Mouse (Mus musculus): ENCODE results near the gene St5.

Gene St5

GRCm38 (mm10) chr7:109563775-109564362 is 139.5 kb downstream of the St5 start:
- no peak for DNase-seq

DNA sequence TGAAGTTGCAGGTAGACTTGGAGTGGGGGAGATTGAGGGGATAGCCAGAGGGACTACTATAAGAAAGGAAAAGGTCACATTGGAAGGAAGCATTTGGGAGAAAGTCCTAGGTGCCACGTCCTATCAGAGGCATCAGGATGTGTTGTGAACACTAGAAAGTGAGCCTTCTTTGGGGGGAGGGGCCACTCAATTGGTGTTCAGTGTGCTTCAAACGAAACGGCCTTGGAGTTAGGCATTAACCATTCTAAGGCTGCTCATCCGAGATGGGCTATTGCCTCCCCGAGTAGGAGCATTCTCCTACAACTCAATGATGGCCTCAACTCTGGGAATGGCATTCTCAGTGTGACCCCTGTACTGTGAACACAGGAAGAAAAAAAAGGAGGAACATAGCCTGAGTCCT is 140.7 kb downstream of the St5 start:
- peak; percentile 31 to 46 for DNase-seq

GRCm38 (mm10) chr7:109562154-109562599 is 141.2 kb downstream of the St5 start:
- DNase-seq = no peak

- DNase-seq = peak; percentile 29 to 60
Observed at GRCm38 (mm10) chr7:109561466-109562153, 141.8 kb downstream of the St5 start.

DNA sequence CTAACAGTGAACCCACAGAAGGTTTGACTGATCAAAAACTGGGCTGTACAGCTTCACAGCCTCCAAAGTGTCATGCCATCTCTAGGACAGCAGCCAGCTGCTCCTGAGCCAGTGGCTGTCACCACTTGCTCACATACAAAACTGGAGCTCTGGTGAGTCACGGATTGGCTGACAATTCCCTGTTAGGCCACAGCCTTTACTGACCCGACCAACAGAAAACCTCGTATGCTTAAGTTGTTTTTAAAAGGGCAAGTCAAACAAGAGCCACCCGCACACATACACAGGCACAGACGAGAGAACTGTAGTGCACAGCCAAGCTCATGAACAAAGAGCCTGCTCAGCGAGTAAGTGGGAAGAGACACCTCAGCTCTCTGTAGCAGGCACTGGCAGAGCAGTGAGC is 143.9 kb downstream of the St5 start:
- peak in 1 of 2 experiments; percentile 41 for DNase-seq

DNA sequence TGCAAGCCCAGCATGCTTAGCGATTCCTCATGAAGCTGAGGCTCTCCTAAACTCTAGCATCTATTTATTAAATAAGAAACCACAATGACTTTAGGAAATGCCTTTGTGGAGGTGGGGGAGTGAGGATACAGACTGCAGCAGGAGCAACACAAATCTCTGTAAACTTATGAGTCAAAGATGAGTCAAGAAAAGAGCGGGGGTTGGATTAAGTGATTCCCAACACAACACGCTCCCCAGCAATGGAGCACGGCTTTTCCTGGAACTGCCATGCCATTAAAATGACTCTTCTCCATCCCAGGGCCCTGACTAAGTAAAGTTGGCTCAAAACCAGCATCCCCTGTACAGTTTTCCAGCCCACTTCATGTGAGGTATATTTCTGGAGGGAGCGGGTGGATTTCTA is 156.7 kb downstream of the St5 start:
- no peak for DNase-seq

DNA sequence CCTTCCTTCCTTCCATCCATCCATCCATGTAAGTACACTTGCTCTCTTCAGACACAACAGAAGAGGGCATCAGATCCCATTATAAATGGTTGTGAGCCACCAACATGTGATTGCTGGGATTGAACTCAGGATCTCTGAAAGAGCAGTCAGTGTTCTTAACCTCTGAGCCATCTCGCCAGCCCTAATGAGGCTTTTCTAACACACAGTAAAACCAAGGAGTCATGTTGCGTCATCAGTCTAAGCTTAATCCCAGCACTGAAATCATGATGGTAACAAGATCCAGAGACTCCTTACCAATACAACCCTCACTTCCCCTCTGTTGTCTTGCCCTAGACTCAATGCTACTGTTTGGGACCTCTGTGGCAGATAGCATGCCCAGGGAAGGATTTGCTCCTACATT is 157.2 kb downstream of the St5 start:
- DNase-seq = no peak

- no peak for DNase-seq
Observed at GRCm38 (mm10) chr7:109545255-109545993, 158.0 kb downstream of the St5 start.

DNA sequence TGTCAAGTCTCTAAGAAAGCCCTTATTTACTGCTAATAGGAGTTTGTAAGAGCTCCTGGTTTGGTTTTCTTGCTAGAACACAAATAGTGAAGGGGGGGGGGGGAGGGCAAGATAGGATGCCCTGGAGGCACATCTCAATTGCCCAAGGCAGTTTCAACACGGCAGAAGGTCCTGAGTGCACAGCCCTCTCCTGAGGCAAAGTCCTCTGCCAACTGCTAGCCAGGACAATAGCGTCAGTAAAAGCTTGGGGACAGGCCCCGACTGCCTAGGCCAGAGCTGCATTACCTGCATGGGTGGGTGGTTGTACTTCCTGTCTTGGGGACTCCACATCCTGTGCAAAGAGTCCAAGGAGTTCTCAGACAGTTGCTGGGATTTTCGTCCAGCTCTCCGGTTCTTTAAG is 158.6 kb downstream of the St5 start:
- DNase-seq = no peak

- no peak for DNase-seq
Observed at GRCm38 (mm10) chr7:109542364-109542628, 161.1 kb downstream of the St5 start.

- DNase-seq = no peak
Observed at GRCm38 (mm10) chr7:109541609-109542363, 161.6 kb downstream of the St5 start.

DNA sequence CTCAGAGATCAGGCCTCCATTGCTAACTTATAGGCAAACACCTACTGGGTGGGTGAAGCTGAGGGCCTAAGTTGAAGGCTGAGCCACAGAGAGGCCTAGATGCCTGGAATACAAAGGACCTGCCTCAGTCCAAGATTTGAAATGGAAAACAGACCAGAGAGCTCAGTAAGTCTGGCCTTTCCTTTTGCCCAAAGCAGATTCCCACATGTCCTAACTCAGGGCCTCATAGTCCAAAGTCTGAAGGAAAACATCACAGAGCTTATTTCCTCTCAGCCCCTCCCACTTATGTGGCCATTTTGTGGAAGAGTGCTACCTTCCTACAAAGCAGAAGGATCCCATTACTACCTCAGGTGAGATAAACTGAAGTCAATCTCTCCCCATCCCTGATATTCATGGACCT is 162.5 kb downstream of the St5 start:
- DNase-seq = no peak

DNA sequence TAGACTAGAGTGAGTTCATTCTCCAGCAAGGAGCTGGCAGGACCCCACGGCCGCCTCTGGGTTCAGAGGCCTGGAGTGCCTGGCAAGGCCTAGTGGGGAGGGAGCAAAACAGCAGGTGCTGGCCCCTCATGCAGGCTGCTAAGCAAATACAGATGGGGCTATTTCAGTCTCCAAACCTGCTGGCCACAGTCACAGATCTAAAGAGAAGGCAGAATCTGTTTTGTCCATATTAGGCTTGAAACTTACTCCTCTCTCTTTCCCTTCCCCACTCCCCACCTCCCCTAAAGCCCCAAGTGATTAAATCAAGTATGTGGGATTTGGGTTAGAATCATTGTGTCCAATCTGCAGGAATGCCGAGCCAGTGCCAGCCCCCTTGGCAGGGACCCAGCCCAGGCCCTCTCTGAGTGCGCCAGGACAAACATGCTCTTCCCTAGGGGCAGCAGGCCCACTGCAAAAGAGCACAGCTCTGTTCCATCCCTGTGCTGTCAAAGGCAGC is 166.9 kb downstream of the St5 start:
- DNase-seq = peak; percentile 59 to 70

DNA sequence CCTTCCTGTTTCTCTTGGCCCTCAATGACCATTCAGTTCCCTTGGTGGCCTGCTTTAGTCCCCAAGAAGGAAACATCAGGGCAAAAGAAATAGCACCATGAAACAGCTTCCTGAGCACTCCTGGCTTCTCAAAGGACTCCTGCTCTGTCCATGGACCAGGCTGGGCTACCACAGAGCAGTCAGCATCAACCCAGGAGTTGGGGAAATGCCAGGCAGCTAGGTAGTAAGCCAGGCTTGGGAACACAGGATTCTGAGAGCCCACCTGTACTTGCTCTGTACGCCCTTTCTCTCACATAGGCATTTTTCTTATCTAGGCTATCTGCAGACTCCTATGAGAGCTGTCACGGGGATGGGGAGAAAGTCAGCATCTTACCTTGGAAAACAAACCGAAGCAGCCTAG is 168.5 kb downstream of the St5 start:
- no peak for DNase-seq

DNA sequence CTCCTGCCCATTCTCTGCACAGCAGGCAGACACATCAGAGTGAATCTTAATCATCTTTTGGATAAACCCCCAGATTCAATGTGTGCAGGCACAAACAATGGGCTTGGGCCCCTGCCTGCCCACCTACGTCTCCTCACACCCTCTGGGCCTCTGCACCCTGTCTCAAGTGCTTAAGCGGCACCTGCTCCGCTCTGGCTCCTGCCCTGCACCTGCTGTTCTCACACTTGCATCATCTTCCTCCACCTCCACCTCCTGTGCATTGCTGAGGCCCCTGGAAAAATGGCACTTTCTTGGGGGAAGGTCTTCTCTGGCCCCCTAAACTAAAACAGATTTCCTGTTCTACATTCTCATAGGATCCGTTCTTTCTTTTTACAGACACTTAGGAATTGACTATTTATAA is 169.5 kb downstream of the St5 start:
- no peak for DNase-seq

- DNase-seq = no peak
Observed at GRCm38 (mm10) chr7:109533129-109533528, 170.3 kb downstream of the St5 start.

DNA sequence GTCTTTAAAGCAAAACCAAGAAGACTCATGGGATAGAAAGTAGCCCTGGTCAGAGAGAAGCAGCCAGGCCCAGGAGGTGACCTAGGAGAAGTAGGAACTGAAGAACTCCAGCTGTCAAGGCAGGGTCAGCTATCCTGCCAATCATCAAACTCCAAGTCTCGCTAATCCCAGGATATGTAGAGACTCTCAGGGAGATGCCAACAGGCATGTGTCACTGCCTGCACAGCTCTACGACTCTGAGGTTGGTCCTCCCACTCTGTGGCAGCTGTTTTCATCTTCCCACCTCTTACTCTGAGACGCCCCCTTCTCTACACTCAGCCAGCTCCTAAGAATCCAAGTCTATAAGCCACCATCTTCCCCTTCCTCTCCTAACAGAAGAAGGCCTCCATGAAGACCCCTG is 170.7 kb downstream of the St5 start:
- DNase-seq = no peak

DNA sequence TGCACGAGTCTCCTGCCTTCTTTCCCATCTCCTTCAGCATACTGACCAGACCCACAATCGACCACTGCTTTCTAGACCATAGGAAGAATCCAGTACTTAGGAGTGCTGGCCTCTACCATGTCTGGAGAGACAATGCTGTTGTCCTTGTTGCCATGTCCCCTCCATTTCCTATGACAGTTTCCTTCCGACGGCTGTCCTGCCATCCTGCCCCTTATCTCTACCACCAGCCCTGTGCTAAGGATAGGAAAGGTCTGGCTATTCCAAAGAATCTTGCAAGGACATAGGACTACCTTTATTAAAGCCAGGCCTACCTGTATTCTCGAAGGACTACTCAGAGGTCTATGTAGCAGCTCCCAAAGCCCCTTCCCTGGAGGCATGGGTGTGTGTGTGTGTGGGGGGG is 171.9 kb downstream of the St5 start:
- DNase-seq = no peak

DNA sequence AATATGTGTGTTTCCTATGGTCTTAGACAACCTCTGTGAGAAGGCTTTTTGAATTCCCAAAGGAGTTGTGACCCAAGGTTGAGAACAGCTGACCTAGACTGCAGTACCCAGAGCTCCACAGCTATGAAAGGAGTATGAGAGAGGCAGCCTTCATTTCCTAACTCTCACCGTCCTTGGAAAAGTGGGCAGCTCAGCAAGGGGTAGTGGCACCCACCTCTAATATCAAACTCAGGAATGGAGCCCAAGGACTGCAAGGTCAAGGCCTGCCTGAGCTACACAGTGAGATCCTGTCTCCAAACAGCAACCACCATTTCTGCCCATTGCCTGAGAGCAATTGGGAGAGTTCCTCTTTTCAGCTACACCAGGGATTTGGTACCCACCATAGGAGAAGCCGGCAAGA is 173.7 kb downstream of the St5 start:
- no peak for DNase-seq

DNA sequence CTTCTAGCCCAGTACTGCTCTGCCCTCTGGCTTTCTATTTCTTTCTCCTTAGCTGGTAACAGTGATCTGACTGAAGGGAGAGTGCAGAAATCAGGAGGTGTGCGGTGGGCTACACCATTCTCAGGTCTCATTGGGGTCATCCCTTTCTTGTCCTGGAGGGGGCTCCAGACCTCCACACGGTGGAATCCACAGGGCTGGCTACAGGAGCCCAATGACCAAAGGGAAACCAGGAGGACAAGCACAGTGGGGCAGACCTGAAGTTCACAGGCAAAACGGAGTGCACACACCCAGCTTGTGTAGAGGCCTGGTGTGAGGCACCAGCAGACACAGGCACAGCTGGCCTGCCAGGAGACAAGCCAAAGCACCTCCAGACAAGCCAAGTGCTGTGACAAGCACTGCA is 175.0 kb downstream of the St5 start:
- DNase-seq = peak; percentile 57 to 69

DNA sequence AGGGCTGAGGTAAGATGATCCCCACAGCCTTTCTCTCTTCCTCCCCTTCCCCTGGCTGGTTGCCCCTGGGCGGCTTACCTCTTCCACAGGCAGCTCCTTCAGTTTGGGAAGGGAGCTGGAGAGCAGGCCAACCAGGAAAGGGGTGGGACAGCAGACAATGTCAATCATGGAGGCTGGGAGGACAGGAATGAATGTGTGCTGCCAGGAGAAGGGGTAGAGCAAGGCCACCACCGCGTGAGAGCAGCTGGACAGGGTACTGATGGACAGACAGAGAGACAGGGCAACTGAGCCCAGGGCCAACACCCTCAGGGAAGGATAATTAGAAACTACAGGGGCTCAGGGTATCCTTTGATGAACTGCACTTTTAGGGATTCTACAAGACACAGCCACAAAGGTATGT is 175.9 kb downstream of the St5 start:
- no peak for DNase-seq

- DNase-seq = peak; percentile 44 to 66
Observed at GRCm38 (mm10) chr7:109525740-109526663, 177.4 kb downstream of the St5 start.
